Mouse (Mus musculus) hindbrain, embryonic 13.5 days (tissue): Measurements from ENCODE around the gene Rgs10. TPM values are rescaled to one million over a fixed set of nuclear protein-coding genes. Genes with fewer than 3 reads are reported as not detected.
"Not testable (repeated sequence)": the region's sequence is repeated elsewhere in the genome, so short reads cannot be mapped to it uniquely, and the experiment has no call there.

Experiments
- ATAC-seq: fragments of 200-750 bp; cut with Nextera tagmentation; 2 replicates; pipeline ENCODE4 v1.8.0; 2017; ENCODE audit warnings: moderate TSS enrichment; ENCODE audit not compliant: low FRiP score
- H3K27ac ChIP-seq: fragments of 300-500 bp; sonication (generic); 2 replicates; pipeline ENCODE4 v1.5.1; 2015; ENCODE audit warnings: inconsistent platforms, mild to moderate bottlenecking, moderate library complexity
- H3K27me3 ChIP-seq: fragments of 300-500 bp; sonication (generic); 2 replicates; pipeline ENCODE4 v1.6.1; 2015; ENCODE audit warnings: mild to moderate bottlenecking, inconsistent platforms
- H3K36me3 ChIP-seq: fragments of 300-500 bp; sonication (generic); 2 replicates; pipeline ENCODE4 v1.6.1; 2015; ENCODE audit warnings: mild to moderate bottlenecking, inconsistent platforms
- H3K4me1 ChIP-seq: fragments of 300-500 bp; sonication (generic); replicated peaks from 2 replicates; pipeline ENCODE4 v1.6.1; 2015; ENCODE audit warnings: inconsistent platforms
- H3K4me2 ChIP-seq: fragments of 300-500 bp; sonication (generic); 2 replicates; pipeline ENCODE4 v1.6.1; 2015; ENCODE audit warnings: inconsistent platforms, mild to moderate bottlenecking, moderate library complexity
- H3K4me3 ChIP-seq: fragments of 300-500 bp; sonication (generic); 2 replicates; pipeline ENCODE4 v1.5.1; 2015; ENCODE audit warnings: mild to moderate bottlenecking, inconsistent platforms
- H3K9ac ChIP-seq: fragments of 300-500 bp; sonication (generic); 2 replicates; pipeline ENCODE4 v1.6.1; 2015; ENCODE audit warnings: mild to moderate bottlenecking, inconsistent platforms
- H3K9me3 ChIP-seq: fragments of 300-500 bp; sonication (generic); 2 replicates; pipeline ENCODE4 v1.6.1; 2016; ENCODE audit warnings: inconsistent platforms
- WGBS: fragments of 180-500 bp; shearing (Covaris S2); methylation state at CpG from one replicate; pipeline ENCODE4 v1.1.7; 2015; 5-methylcytosine and 5-hydroxymethylcytosine counted together
- polyA plus RNA-seq: library from polyadenylated mRNA; unstranded; fragments of >200 nt; fragmentation: Nextera tagmentation; extraction: Ambion mirVana; gene quantifications from 2 replicates; pipeline ENCODE4 v1.2.1, GENCODE M21; 2015

Rgs10 gene
- polyA plus RNA-seq, 1 experiment from 2014 or later: 40.2 TPM

DNA sequence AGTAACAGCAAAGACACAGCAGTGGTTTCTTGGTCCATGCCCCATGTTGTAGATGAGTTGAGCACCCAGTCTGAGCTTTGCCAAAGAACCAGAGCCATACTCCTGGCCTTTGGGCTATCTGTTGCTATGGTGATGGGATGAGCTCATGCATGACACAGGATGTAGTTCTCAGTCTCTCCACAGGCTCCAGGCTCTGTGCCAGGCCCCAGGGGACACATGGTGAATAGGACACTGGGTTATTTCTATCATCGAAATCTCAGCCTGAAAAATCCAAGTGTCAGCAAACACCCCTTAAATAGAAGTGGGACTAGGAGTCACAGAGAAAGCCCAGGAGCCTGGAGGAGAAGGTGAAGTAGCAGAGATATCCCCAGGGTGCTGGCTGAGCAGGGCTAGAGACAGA, 70.0 kb downstream of the Rgs10 start:
- H3K27me3 ChIP-seq: no peaks in the 10 kb centered on the region
- 0 out of 2 replicates have a peak, but pooled peaks cover 2% of the 10 kb centered on the region for H3K9me3 ChIP-seq
- H3K27ac ChIP-seq: no peak overlapping the region
- no peak overlapping the region for H3K4me3 ChIP-seq
- H3K4me2 ChIP-seq: no peak overlapping the region
- no peak overlapping the region for H3K9ac ChIP-seq
- H3K36me3 ChIP-seq: no peaks in the 10 kb centered on the region
- no peak for ATAC-seq
- WGBS: 17% methylated on average over 1 of the region's 1 CpGs
- H3K4me1 ChIP-seq: peaks cover 8% of the 10 kb centered on the region

GRCm38 (mm10) chr7:128346991-128347390, 71.6 kb downstream of the Rgs10 start:
- 0 out of 2 replicates have a peak, but pooled peaks cover 3% of the 10 kb centered on the region for H3K9me3 ChIP-seq
- WGBS: 83% methylated on average over 8 of the region's 8 CpGs

DNA sequence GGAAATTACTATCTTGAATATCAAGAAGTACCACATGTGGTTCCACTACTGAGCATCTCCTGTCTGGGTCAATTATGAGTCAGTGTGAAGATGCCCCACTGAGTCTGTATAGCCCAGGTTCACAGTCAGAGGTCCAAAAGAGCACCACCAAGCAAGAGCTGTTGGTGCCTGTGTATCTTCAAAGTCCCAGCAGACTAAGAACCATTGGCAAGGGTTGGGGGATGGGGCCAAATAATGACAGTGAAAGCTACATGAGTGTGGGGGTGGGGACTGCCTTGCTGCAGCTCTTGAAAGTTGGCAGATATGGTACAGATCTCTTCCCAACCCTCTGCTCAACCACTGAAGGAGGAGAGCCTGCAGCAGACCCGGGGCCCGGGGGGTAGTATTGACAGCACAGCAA, 72.0 kb downstream of the Rgs10 start:
- H3K9me3 ChIP-seq: 0 out of 2 replicates have a peak, but pooled peaks cover 3% of the 10 kb centered on the region
- H3K4me3 ChIP-seq: no peak overlapping the region
- 84% methylated on average over 2 of the region's 2 CpGs for WGBS
- no peak overlapping the region for H3K9ac ChIP-seq
- no peak overlapping the region for H3K4me2 ChIP-seq
- H3K27ac ChIP-seq: no peak overlapping the region
- H3K36me3 ChIP-seq: no peaks in the 10 kb centered on the region
- H3K27me3 ChIP-seq: no peaks in the 10 kb centered on the region
- ATAC-seq: no peak
- H3K4me1 ChIP-seq: peaks cover 8% of the 10 kb centered on the region

More at GRCm38 (mm10) chr7:128346991-128347390, 71.6 kb downstream of the Rgs10 start:
- no peak overlapping the region for H3K4me3 ChIP-seq
- no peak overlapping the region for H3K27ac ChIP-seq
- no peak overlapping the region for H3K4me2 ChIP-seq
- ATAC-seq: no peak
- peaks cover 8% of the 10 kb centered on the region for H3K4me1 ChIP-seq
- no peak overlapping the region for H3K9ac ChIP-seq
- no peaks in the 10 kb centered on the region for H3K36me3 ChIP-seq
- no peaks in the 10 kb centered on the region for H3K27me3 ChIP-seq

DNA sequence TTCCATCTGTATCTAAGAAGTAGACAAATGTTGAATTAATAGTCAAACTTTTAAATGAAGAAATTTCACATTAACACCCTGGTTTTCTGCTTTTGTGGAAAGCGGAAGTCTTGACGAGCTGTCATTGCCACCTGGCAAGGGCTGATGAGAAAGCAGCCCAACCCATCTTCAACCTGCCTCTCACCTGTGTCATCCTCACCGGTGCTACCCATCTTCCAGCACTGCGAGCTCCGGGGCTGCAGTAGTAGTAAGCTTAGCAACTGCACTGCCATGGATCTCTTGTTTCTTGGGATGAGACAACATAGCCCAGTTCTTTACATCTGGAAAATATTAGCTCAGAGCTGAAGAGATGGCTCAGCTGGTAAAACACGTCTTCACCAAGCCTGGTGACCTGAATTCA, 72.9 kb downstream of the Rgs10 start:
- Histone ChIP-seq H3K27me3 (no peaks in the 10 kb centered on the region), H3K4me2 (no peak overlapping the region), H3K4me1 (peaks cover 8% of the 10 kb centered on the region), H3K36me3 (no peaks in the 10 kb centered on the region), H3K9ac (no peak overlapping the region), H3K4me3 (no peak overlapping the region), H3K27ac (no peak overlapping the region), H3K9me3 (0 out of 2 replicates have a peak, but pooled peaks cover 3% of the 10 kb centered on the region)
- no peak for ATAC-seq
- 89% methylated on average over 6 of the region's 6 CpGs for WGBS

DNA sequence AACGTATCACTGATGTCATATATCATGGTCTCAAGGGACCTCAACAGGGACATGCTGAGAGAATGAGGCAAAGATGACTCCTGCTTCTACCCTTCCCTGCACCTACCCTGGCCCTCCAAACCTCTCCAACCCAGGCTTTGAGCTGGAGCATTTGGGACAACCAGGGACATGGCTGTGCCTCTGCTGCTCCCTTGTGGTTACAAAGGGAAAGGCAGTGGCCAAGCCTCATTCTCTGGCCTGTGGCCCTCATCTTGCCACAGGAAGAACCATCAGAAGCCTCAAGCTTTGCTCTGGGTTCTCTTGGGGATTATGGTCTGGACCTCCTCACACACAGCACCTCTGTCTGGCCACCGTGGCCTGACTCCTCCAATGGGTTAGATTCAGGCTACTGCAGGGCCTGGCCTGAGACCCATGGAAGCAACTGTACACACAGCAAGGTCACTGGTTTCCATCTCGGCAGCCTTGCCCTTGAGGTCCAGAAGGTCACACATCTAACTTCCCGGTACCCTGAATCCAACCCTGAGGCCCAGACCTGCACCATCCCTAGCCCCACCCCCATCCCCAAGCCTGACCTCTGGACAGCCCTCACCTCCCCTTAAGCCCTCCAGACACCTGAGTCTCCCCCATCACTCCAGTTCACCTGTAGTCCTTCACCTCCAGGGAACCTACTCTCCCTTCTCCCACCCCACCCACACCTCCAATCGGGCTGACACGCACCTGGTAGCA, 73.5 kb downstream of the Rgs10 start:
- Histone ChIP-seq H3K4me3 (no peak overlapping the region), H3K9me3 (0 out of 2 replicates have a peak, but pooled peaks cover 3% of the 10 kb centered on the region), H3K27me3 (no peaks in the 10 kb centered on the region), H3K36me3 (no peaks in the 10 kb centered on the region), H3K4me1 (peaks cover 8% of the 10 kb centered on the region), H3K4me2 (no peak overlapping the region), H3K27ac (no peak overlapping the region), H3K9ac (no peak overlapping the region)
- no peak for ATAC-seq
- 69% methylated on average over 6 of the region's 6 CpGs for WGBS

DNA sequence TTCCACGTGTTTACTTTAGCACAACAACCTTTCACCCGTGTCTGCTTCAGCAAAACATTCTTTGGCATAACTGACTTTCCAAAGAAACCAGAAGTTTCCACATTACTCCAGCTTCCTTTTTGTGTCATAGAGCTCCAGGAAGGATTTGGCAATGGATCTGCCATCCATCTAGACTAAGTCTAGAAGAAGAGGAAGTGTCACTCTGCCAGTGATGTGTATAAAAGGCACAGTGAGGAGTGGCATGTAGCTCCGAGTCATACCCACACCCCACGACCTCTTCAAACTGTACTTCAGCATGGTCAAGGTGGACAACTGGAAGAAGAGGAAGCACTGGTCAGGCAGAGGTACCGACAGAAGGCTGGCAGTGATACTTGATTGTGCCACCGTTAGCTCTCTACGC, 74.1 kb downstream of the Rgs10 start:
- WGBS: 84% methylated on average over 7 of the region's 7 CpGs
- H3K4me3 ChIP-seq: no peak overlapping the region
- H3K4me1 ChIP-seq: peaks cover 8% of the 10 kb centered on the region
- ATAC-seq: no peak
- H3K9me3 ChIP-seq: 0 out of 2 replicates have a peak, but pooled peaks cover 3% of the 10 kb centered on the region
- H3K27me3 ChIP-seq: no peaks in the 10 kb centered on the region
- H3K4me2 ChIP-seq: no peak overlapping the region
- H3K36me3 ChIP-seq: no peaks in the 10 kb centered on the region
- no peak overlapping the region for H3K9ac ChIP-seq
- H3K27ac ChIP-seq: no peak overlapping the region

- not testable (repeated sequence) for H3K9me3 ChIP-seq
These were observed 75.9 kb downstream of the Rgs10 start for GRCm38 (mm10) chr7:128342691-128343090.

GRCm38 (mm10) chr7:128340321-128340720, 78.2 kb downstream of the Rgs10 start:
- not testable (repeated sequence) for H3K27me3 ChIP-seq, H3K9me3 ChIP-seq, H3K4me2 ChIP-seq, H3K4me1 ChIP-seq, H3K36me3 ChIP-seq, H3K4me3 ChIP-seq, ATAC-seq, H3K27ac ChIP-seq, H3K9ac ChIP-seq
- WGBS: 79% methylated on average over 9 of the region's 9 CpGs

More at GRCm38 (mm10) chr7:128342691-128343090, 75.9 kb downstream of the Rgs10 start:
- WGBS: 94% methylated on average over 9 of the region's 10 CpGs
- not testable (repeated sequence) for H3K4me2 ChIP-seq, H3K36me3 ChIP-seq, H3K4me3 ChIP-seq, H3K4me1 ChIP-seq, ATAC-seq, H3K27me3 ChIP-seq, H3K27ac ChIP-seq, H3K9ac ChIP-seq

- Histone ChIP-seq H3K4me3 (no peak overlapping the region), H3K27me3 (peaks cover 5% of the 10 kb centered on the region; the same call in 1 of the 2 replicates), H3K9me3 (no peaks in the 10 kb centered on the region), H3K27ac (no peak overlapping the region), H3K9ac (no peak overlapping the region), H3K4me2 (no peak overlapping the region), H3K36me3 (no peaks in the 10 kb centered on the region), H3K4me1 (peaks cover 16% of the 10 kb centered on the region)
- ATAC-seq: no peak
- 92% methylated on average over 1 of the region's 1 CpGs for WGBS
These were observed 85.7 kb downstream of the Rgs10 start for GRCm38 (mm10) chr7:128332896-128333295.

GRCm38 (mm10) chr7:128330981-128331380, 87.6 kb downstream of the Rgs10 start:
- H3K27me3 ChIP-seq: peaks cover 5% of the 10 kb centered on the region; the same call in 1 of the 2 replicates
- ATAC-seq: no peak

DNA sequence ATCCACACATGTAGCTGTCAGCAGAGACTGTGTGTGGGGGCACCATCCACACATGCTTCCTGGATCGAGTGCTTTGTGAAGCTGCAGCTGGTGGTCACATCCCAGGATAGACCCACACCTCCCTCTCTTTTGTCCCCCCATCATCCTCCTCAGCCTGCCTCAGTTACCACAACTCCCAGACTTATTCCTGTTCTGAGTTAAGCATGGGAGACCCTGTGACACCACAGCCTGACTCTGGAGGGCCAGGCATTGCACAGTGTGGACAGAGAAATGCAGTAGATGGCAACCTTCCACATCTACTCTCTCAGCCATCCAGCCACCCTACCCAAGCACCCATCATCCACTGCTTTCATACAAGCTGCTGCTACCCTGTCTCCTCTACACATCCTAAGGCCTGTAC, 93.6 kb downstream of the Rgs10 start:
- Histone ChIP-seq H3K36me3 (no peaks in the 10 kb centered on the region), H3K27me3 (no peaks in the 10 kb centered on the region), H3K4me3 (no peak overlapping the region), H3K4me2 (no peak overlapping the region), H3K4me1 (0 out of 2 replicates have a peak, but pooled peaks cover 4% of the 10 kb centered on the region), H3K9me3 (no peaks in the 10 kb centered on the region), H3K9ac (no peak overlapping the region), H3K27ac (no peak overlapping the region)
- no peak for ATAC-seq
- 87% methylated on average over 1 of the region's 1 CpGs for WGBS

More at GRCm38 (mm10) chr7:128330981-128331380, 87.6 kb downstream of the Rgs10 start:
- H3K27ac ChIP-seq: peak overlapping the region; percentile 48
- WGBS: 36% methylated on average over 9 of the region's 9 CpGs
- no peaks in the 10 kb centered on the region for H3K36me3 ChIP-seq
- H3K4me2 ChIP-seq: peak overlapping the region; percentile 39
- H3K4me1 ChIP-seq: peaks cover 16% of the 10 kb centered on the region
- H3K4me3 ChIP-seq: peak overlapping the region; percentile 14; the same call in 1 of the 2 replicates
- no peaks in the 10 kb centered on the region for H3K9me3 ChIP-seq
- H3K9ac ChIP-seq: no peak overlapping the region; the same call in 1 of the 2 replicates
